Mouse (Mus musculus) bone marrow, adult 2 months (tissue): Measurements from ENCODE around the gene E4f1.

Experiments
- CTCF ChIP-seq: fragments of 200-500 bp; IDR thresholded peaks from 2 replicates; pipeline ENCODE4 v1.5.1; 2011; ENCODE audit warnings: low read length, control low read depth; ENCODE audit not compliant: control insufficient read depth, insufficient read depth
- POLR2A ChIP-seq: fragments of 200-500 bp; IDR thresholded peaks from 2 replicates; pipeline ENCODE4 v1.6.1; 2011; ENCODE audit warnings: low read depth, mild to moderate bottlenecking, control low read depth, low read length, borderline replicate concordance; ENCODE audit not compliant: control insufficient read depth

DNA sequence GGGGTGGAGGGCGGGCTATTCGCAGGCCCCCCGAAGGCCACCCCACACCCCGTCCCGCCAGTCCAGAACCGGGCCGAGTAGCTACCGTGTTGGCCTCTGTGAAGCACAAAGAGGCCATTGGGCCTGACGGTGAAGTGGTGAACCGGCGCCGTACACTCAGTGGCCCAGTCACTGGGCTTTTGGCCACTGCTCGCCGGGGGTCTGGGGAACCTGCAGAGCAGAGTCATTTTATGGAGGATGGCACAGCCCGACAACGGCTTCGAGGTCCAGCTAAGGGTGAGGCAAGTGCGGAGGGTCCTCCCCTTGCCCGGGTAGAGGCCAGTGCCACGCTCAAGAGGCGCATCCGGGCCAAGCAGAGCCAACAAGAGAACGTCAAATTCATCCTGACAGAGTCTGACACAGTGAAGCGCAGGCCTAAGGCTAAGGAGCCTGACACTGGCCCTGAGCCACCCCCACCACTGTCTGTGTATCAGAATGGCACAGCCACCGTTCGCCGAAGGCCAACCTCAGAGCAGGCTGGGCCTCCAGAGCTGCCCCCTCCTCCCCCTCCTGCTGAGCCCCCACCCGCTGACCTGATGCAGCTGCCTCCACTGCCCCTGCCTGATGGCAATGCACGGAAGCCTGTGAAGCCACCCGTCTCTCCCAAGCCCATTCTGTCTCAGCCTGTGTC, 35.3 kb upstream of the E4f1 start:
- TF ChIP-seq CTCF (no peak), POLR2A (no peak)
